Mouse (Mus musculus): ENCODE data around the gene Esr2.

- no peak for TF ChIP-seq CTCF (conservative IDR thresholded peaks at IDR 0.05; ENCODE audit: low read length)
- TF ChIP-seq POU5F1 (IDR thresholded peaks at IDR 0.05; ENCODE audit: borderline replicate concordance, low read length) = no peak
- TF ChIP-seq NANOG (IDR thresholded peaks at IDR 0.05; ENCODE audit: borderline replicate concordance, low read length) = peak; percentile 27; the same call in 1 of the 2 replicates
Observed at GRCm38 (mm10) chr12:76073981-76074380, 103.1 kb downstream of the Esr2 start.

Measured in E14TG2a.4 (cell line).